Mouse (Mus musculus): ENCODE data around the gene 2310009B15Rik. TPM values are rescaled to one million over a fixed set of nuclear protein-coding genes. Genes with fewer than 3 reads are reported as not detected.

2310009B15Rik gene
- polyA plus RNA-seq, 1 experiment from 2014 or later, result 34.7 TPM

DNA sequence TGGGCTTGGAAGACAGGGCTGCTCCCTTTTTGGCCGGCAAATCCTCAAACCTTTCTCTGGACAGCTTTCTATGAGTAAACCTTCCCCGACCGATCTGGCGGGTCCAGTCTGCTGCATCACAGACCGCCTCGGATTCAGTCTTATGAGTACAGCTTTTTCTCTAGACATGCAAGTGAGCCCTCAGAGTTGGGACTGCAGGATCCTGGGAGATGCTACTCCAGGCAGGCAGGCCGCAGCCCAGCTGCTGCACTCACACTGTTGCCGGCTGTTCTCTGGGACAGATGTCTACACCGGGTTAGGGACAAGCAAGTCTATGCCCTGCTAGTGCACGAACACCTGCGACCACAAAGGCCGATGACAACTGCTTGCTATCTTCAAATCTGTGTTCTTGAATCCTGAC, 10.5 kb downstream of the 2310009B15Rik start:
- no peak overlapping the region for H3K4me3 ChIP-seq (ENCODE audit: low read depth, low read length)
- H3K9ac ChIP-seq (ENCODE audit: low read depth, low read length), result no peak overlapping the region
- no peak overlapping the region for H3K27ac ChIP-seq (replicated peaks; ENCODE audit: low read depth, low read length)
- DNase-seq (ENCODE audit: low spot score) (no peak), ATAC-seq (ENCODE audit: low read depth) (no peak)
- peaks cover 12% of the 10 kb centered on the region for H3K4me1 ChIP-seq (ENCODE audit: control insufficient read depth, insufficient read depth, low read length)
- peaks cover 93% of the 10 kb centered on the region for H3K27me3 ChIP-seq (replicated peaks; ENCODE audit: control insufficient read depth, insufficient read depth, low read length)
- H3K9me3 ChIP-seq (ENCODE audit: control insufficient read depth, low read length), result no peaks in the 10 kb centered on the region
- H3K4me2 ChIP-seq (ENCODE audit: low read depth, low read length), result no peak overlapping the region
- WGBS, result 4% methylated on average over 12 of the region's 12 CpGs
- H3K36me3 ChIP-seq (ENCODE audit: control insufficient read depth, insufficient read depth, low read length), result peaks cover 5% of the 10 kb centered on the region; the same call in 1 of the 2 replicates

DNA sequence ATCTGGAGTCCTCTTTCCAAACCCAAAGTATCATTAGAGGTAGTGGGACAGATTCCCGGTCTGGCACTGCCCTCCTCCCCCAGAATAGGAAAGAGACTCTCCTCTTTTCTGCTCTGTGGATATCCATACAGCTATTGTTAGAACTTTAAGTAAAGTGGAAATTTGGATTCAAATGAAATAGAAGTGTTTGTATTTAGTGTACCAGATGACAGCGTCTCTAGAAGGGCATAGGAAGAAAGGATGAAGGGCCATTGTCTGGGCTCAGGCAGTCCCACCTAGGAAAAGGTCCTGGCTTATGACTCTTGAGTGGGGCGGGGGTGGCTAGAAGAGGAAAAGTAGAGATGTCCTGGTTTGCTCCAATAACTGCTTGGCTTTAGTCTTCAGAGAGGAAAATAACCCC, 11.2 kb downstream of the 2310009B15Rik start:
- DNase-seq (ENCODE audit: low spot score) (no peak), ATAC-seq (ENCODE audit: low read depth) (no peak)
- WGBS, result 19% methylated on average over 3 of the region's 3 CpGs
- peaks cover 92% of the 10 kb centered on the region for H3K27me3 ChIP-seq (replicated peaks; ENCODE audit: control insufficient read depth, insufficient read depth, low read length)
- H3K4me1 ChIP-seq (ENCODE audit: control insufficient read depth, insufficient read depth, low read length), result peaks cover 13% of the 10 kb centered on the region
- H3K9ac ChIP-seq (ENCODE audit: low read depth, low read length), result no peak overlapping the region
- H3K36me3 ChIP-seq (ENCODE audit: control insufficient read depth, insufficient read depth, low read length), result no peaks in the 10 kb centered on the region
- H3K4me3 ChIP-seq (ENCODE audit: low read depth, low read length), result no peak overlapping the region
- no peak overlapping the region for H3K4me2 ChIP-seq (ENCODE audit: low read depth, low read length)
- H3K27ac ChIP-seq (replicated peaks; ENCODE audit: low read depth, low read length), result no peak overlapping the region
- no peaks in the 10 kb centered on the region for H3K9me3 ChIP-seq (ENCODE audit: control insufficient read depth, low read length)

DNA sequence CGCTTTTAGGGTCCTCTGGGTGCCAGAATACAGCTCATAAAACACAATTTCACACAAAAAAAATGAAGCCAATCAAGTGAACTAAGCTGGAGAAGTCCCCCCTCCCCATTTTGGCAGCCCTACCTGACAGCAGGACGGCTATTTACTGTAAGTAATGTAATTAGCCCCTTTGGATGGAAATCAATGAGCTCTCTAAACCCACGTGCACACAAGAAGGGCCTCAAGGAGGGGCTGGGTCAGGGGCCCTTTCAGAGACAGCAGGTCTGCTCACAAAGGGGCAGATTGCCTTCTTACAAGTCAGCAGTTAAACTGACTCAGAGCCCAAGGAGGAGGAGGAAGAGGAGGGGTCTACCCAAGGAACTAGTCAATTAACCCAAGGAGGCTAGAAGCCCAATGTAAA, 12.5 kb downstream of the 2310009B15Rik start:
- Histone ChIP-seq H3K9ac (ENCODE audit: low read depth, low read length) (no peak overlapping the region), H3K4me1 (ENCODE audit: control insufficient read depth, insufficient read depth, low read length) (peaks cover 13% of the 10 kb centered on the region), H3K4me2 (ENCODE audit: low read depth, low read length) (peak overlapping the region; percentile 59), H3K27me3 (replicated peaks; ENCODE audit: control insufficient read depth, insufficient read depth, low read length) (peaks cover 95% of the 10 kb centered on the region), H3K27ac (replicated peaks; ENCODE audit: low read depth, low read length) (no peak overlapping the region), H3K4me3 (ENCODE audit: low read depth, low read length) (peak overlapping the region; percentile 40), H3K9me3 (ENCODE audit: control insufficient read depth, low read length) (no peaks in the 10 kb centered on the region), H3K36me3 (ENCODE audit: control insufficient read depth, insufficient read depth, low read length) (no peaks in the 10 kb centered on the region)
- no peak for DNase-seq (ENCODE audit: low spot score)
- no peak for ATAC-seq (ENCODE audit: low read depth)
- 6% methylated on average over 3 of the region's 3 CpGs for WGBS

DNA sequence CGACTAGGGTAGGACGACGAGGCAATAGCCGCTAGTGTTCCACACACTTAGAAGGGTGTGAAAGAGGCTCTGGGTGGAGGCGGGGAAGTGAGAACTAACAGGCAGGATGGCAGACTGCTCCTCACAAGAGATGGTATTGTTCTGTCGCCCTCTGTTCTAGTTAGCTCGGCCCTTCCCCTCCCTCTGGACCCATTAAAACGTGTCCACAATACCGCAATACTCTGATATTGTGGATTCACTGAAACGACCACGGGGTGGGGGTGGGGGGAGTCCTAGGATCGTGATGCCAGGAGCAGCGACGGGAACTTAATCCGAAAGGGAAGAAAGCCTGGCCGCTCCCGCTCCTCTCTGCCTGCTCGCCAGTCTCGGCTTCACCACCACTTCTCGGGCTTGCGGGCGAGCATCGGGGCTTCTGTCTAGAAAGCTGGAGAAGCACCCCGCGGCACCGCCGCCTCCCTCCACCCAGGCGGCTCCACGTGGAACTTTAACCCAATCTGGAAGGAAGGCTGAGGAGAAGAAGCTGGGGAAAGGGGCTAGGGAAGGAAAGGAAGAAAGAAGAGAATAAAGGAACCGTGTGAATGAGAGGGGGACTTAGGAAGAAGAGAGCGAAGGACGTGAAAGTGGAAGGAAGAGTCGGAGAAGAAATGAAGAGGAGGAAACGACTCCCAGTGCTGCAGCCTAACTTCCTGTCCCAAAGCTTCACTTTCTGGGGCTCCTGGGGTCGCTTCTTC, 13.1 kb downstream of the 2310009B15Rik start:
- H3K4me1 ChIP-seq (ENCODE audit: control insufficient read depth, insufficient read depth, low read length), result peaks cover 14% of the 10 kb centered on the region
- no peaks in the 10 kb centered on the region for H3K9me3 ChIP-seq (ENCODE audit: control insufficient read depth, low read length)
- H3K4me3 ChIP-seq (ENCODE audit: low read depth, low read length), result peak overlapping the region; percentile 40
- H3K4me2 ChIP-seq (ENCODE audit: low read depth, low read length), result peak overlapping the region; percentile 59
- H3K27ac ChIP-seq (replicated peaks; ENCODE audit: low read depth, low read length), result no peak overlapping the region
- peaks cover 95% of the 10 kb centered on the region for H3K27me3 ChIP-seq (replicated peaks; ENCODE audit: control insufficient read depth, insufficient read depth, low read length)
- no peak for DNase-seq (ENCODE audit: low spot score)
- no peaks in the 10 kb centered on the region for H3K36me3 ChIP-seq (ENCODE audit: control insufficient read depth, insufficient read depth, low read length)
- no peak for ATAC-seq (ENCODE audit: low read depth)
- WGBS, result under 1% methylated on average over 35 of the region's 35 CpGs
- H3K9ac ChIP-seq (ENCODE audit: low read depth, low read length), result peak overlapping the region; percentile 54

DNA sequence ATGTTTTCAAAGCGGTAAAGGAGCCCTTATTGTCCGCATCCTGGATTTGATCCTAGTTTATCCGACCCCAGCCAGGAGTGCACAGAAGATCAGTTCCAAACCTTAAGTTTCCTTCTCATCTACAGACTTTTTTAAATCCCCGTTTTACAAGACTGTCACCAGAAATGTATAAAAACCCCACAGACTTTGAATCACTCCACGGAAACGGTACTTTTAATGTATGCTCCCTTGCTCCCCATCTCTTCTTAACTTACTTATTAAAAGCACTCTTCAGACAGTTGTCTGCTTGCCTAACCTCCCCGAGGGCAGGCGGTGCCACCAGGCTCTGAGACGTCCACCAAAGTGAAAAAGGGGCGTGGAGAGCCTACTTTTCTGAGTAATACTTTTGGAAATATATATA, 13.9 kb downstream of the 2310009B15Rik start:
- peaks cover 13% of the 10 kb centered on the region for H3K4me1 ChIP-seq (ENCODE audit: control insufficient read depth, insufficient read depth, low read length)
- no peak overlapping the region for H3K9ac ChIP-seq (ENCODE audit: low read depth, low read length)
- peak overlapping the region; percentile 40; the same call in 1 of the 2 replicates for H3K4me3 ChIP-seq (ENCODE audit: low read depth, low read length)
- H3K9me3 ChIP-seq (ENCODE audit: control insufficient read depth, low read length), result no peaks in the 10 kb centered on the region
- DNase-seq (ENCODE audit: low spot score), result no peak
- peak overlapping the region; percentile 72; the same call in 1 of the 2 replicates for H3K4me2 ChIP-seq (ENCODE audit: low read depth, low read length)
- no peak overlapping the region for H3K27ac ChIP-seq (replicated peaks; ENCODE audit: low read depth, low read length)
- no peak for ATAC-seq (ENCODE audit: low read depth)
- peaks cover 95% of the 10 kb centered on the region for H3K27me3 ChIP-seq (replicated peaks; ENCODE audit: control insufficient read depth, insufficient read depth, low read length)
- WGBS, result 4% methylated on average over 10 of the region's 10 CpGs
- H3K36me3 ChIP-seq (ENCODE audit: control insufficient read depth, insufficient read depth, low read length), result no peaks in the 10 kb centered on the region

DNA sequence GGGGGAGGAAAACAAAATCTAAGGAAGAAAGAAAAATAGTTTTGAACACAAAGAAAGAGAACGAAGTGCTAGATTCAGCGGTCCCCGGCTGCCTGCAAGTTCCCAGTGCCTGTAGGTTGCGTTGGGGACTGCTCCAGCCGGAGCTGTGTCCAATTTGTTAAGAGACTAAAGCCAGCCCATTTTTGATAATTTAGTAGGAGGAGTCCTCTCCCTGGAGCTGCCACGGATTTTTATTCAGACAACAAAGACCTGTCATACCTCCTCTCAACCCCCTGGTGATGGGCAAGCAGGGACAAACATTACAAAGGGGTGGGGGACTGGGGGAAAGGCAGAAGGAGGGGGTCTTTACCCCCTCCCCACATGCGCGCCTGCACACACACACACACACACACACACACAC, 14.3 kb downstream of the 2310009B15Rik start:
- Histone ChIP-seq H3K27me3 (replicated peaks; ENCODE audit: control insufficient read depth, insufficient read depth, low read length) (peaks cover 96% of the 10 kb centered on the region), H3K27ac (replicated peaks; ENCODE audit: low read depth, low read length) (no peak overlapping the region)

DNA sequence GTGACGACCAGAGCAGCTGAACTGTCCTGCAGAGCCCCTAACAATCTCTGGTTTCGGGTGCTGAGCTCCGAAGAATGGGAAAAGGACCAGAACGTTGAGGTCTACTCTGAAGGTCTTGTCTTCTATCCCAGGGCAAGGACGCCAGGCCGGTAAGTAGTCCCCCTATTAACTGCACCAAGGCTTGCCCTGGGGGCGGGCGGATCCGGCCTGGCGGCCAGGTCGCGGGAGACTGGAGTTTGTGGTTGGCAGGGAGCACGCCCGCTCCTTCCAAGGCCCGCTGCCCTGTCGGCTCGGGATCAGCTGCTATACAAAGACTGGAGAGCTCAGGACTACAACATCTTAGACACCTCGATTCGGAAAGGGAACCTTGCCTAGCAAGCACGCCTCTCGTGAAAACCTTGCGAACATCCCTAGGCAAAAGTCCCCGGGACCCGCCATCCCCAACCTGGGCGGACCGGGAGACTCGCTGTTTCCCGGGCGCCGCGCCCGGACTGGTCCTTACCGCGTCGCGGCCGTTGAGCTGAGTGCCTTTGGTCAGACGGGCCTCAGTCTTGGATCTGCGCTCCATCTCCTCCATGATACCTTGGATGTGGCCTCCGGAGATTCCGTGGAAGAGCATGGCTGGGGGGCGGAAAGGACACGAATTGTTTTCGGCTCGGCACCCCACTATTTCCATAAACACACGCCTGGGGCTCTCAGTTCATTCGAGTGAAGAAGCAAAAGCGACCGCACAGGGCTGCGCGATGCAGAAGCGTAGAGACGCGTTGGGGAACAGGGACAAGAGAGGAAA, 15.2 kb downstream of the 2310009B15Rik start:
- ATAC-seq (ENCODE audit: low read depth) (peak; percentile 27; the same call in 1 of the 2 replicates), DNase-seq (ENCODE audit: low spot score) (peak; percentile 72)
- peak overlapping the region; percentile 72 for H3K4me2 ChIP-seq (ENCODE audit: low read depth, low read length)
- peaks cover 13% of the 10 kb centered on the region for H3K4me1 ChIP-seq (ENCODE audit: control insufficient read depth, insufficient read depth, low read length)
- H3K9me3 ChIP-seq (ENCODE audit: control insufficient read depth, low read length), result no peaks in the 10 kb centered on the region
- H3K27me3 ChIP-seq (replicated peaks; ENCODE audit: control insufficient read depth, insufficient read depth, low read length), result peaks cover 97% of the 10 kb centered on the region
- peak overlapping the region; percentile 40 for H3K4me3 ChIP-seq (ENCODE audit: low read depth, low read length)
- H3K9ac ChIP-seq (ENCODE audit: low read depth, low read length), result peak overlapping the region; percentile 42; the same call in 1 of the 2 replicates
- 1% methylated on average over 54 of the region's 54 CpGs for WGBS
- H3K36me3 ChIP-seq (ENCODE audit: control insufficient read depth, insufficient read depth, low read length), result no peaks in the 10 kb centered on the region
- no peak overlapping the region for H3K27ac ChIP-seq (replicated peaks; ENCODE audit: low read depth, low read length)

More for the DNA sequence above, 14.3 kb downstream of the 2310009B15Rik start:
- Histone ChIP-seq H3K9ac (ENCODE audit: low read depth, low read length) (no peak overlapping the region), H3K4me2 (ENCODE audit: low read depth, low read length) (peak overlapping the region; percentile 72), H3K36me3 (ENCODE audit: control insufficient read depth, insufficient read depth, low read length) (no peaks in the 10 kb centered on the region), H3K4me3 (ENCODE audit: low read depth, low read length) (peak overlapping the region; percentile 40), H3K4me1 (ENCODE audit: control insufficient read depth, insufficient read depth, low read length) (peaks cover 13% of the 10 kb centered on the region), H3K9me3 (ENCODE audit: control insufficient read depth, low read length) (no peaks in the 10 kb centered on the region)
- WGBS, result under 1% methylated on average over 8 of the region's 8 CpGs
- no peak; the same call in 1 of the 2 replicates for ATAC-seq (ENCODE audit: low read depth)
- DNase-seq (ENCODE audit: low spot score), result peak; percentile 63

DNA sequence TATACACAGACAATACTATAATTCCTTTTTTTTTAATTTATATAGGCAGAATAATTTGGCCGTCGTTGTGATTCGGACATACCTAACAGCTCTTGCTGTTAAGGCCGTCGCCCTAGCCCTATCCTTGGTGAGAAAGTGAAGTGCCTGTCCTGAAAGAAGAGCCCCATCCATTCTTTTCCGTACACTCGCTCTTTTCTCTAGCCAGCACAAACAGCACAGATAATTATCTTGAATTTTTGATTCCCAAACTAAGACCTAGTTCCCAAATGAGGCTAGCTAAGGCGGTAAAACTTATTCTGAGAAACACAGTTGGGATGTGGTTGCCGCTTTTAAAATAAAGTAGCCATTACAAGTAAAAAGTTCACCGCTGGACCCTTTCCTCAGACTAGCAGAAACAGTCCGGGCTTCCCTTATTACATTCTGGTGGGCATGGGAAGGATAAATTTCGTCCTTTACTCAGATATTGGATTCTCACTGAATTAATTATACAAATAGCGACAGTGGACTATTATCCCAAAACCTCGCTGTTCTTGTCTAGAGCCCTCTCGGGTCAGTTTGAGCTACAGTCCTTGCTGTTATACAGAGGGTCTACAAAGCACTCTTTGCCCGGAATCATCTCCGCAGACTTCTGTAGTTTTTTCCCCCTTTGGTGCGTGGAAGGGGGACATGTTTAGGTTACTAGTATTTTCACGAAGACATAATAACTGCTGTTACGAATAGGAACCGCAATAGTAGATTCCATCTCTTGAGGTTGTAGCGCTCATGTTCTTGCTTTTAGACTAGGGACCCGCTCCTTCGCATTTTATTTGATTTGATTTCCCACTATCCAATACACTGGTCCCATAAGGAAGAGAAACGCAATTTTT, 16.0 kb downstream of the 2310009B15Rik start:
- ATAC-seq (ENCODE audit: low read depth), result no peak
- H3K27ac ChIP-seq (replicated peaks; ENCODE audit: low read depth, low read length), result no peak overlapping the region
- 5% methylated on average over 25 of the region's 25 CpGs for WGBS
- H3K4me3 ChIP-seq (ENCODE audit: low read depth, low read length), result peak overlapping the region; percentile 40
- H3K36me3 ChIP-seq (ENCODE audit: control insufficient read depth, insufficient read depth, low read length), result no peaks in the 10 kb centered on the region
- H3K4me2 ChIP-seq (ENCODE audit: low read depth, low read length), result peak overlapping the region; percentile 72
- no peaks in the 10 kb centered on the region for H3K9me3 ChIP-seq (ENCODE audit: control insufficient read depth, low read length)
- peaks cover 13% of the 10 kb centered on the region for H3K4me1 ChIP-seq (ENCODE audit: control insufficient read depth, insufficient read depth, low read length)
- H3K9ac ChIP-seq (ENCODE audit: low read depth, low read length), result no peak overlapping the region
- no peak for DNase-seq (ENCODE audit: low spot score)
- H3K27me3 ChIP-seq (replicated peaks; ENCODE audit: control insufficient read depth, insufficient read depth, low read length), result peaks cover 97% of the 10 kb centered on the region

Data from embryonic facial prominence, embryonic 14.5 days (tissue).